Mouse (Mus musculus) heart, postnatal 0 days (tissue): ENCODE measurements at regions not wholly inside any gene's neighbourhood (a gene's known extent, or its start where the extent isn't known, plus 50 kb on each side); places are given as distances from the start of the nearest gene placed in this dataset.

Experiments
- CTCF ChIP-seq: IDR thresholded peaks from 2 replicates; pipeline ENCODE4 v1.5.1; 2016; ENCODE audit warnings: antibody characterized with exemption, control low read depth, low read depth
- EP300 ChIP-seq: IDR thresholded peaks from 2 replicates; pipeline ENCODE4 v1.6.1; 2016; ENCODE audit warnings: antibody characterized with exemption, low read depth

GRCm38 (mm10) chr17:48592457-48592856 is 137.8 kb downstream of the Unc5cl start:
- TF ChIP-seq CTCF (no peak), EP300 (no peak)
